Mouse (Mus musculus): ENCODE measurements around the gene Ccdc151. TPM values are rescaled to one million over a fixed set of nuclear protein-coding genes. Genes with fewer than 3 reads are reported as not detected.

The Ccdc151 gene
- total RNA-seq (2021): 10 to 100 TPM in 1 of 2 experiments, 1 to 10 TPM in 1; 9.3 to 10.7 TPM
- long read RNA-seq, experiment 1, partial matches to known transcripts: 0 of 9 reads
- long read RNA-seq, experiment 1, other reads (novel, unspliced or antisense): 4 of 9 reads
- long read RNA-seq, experiment 2, partial matches to known transcripts: 0 of 9 reads
- long read RNA-seq, experiment 2, other reads (novel, unspliced or antisense): 6 of 9 reads

DNA sequence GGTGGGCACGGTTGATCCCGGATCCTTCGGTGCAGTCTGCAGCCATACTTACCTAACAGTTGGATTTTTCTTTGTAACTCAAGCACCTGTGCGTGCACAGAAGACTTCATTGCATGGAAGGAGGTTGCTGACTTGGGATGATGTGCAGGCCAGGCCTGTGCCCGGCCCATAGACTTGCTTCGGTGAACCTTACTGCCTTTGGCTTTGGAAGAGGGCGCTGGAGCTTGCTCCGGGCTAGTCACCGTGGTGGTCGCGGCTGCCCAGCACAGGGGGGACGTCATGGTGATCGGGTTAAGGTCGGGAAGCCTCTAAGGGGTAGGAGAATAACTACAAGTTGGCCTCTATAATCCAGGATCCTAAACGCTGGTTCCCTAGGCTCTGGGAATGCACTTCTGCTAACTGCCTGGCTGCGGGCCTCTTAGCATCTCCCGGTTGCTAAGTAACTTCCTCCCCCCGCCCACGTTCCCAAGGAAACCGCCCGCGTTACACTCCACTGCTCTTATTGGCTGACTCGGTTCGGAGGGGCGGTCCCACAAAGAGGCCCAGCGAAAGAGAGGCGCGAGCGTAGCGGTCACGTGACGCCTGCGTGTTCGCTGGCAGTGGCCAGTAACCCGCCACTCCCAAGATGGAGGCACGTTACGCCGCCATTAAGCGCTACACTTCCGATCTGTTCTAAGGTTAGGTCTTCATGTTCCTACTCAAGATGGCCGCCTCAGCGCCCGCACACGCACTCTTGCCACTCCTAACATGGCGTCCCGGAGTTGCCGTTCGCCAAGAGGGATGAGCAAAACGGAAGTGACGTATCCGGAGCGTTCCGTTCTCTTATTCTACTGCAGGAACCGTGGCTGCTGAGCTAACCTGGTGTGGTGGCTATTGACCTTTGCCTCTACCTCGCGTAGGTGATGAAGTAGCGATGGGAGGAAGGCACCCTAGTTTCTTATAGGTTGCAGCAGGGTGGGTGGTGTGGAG, at the start of gene Ccdc151, which contains the start of gene Prkcsh:
Gene Ccdc151, minus strand, starts transcription at position 441 of the 969 bp plus-strand sequence.
Gene Prkcsh, plus strand, starts transcription at position 613 of the 969 bp plus-strand sequence.
- Histone ChIP-seq H3K4me3 (peak within 1 kb of the TSS; percentile 82), H3K27ac (peak within 1 kb of the TSS; percentile 89)
- intact Hi-C loops (cut with DNase I): loop anchor here (2.0 kb wide), 1 partner anchor 40 kb away; the partner anchor contains the start of gene Epor
- TF ChIP-seq CTCF (IDR thresholded peaks at IDR 0.05): no peak
- DNase-seq (ENCODE audit: extremely low spot score in 1 of 2, low spot score in 2 of 2): peak; percentile 98 to 99

DNA sequence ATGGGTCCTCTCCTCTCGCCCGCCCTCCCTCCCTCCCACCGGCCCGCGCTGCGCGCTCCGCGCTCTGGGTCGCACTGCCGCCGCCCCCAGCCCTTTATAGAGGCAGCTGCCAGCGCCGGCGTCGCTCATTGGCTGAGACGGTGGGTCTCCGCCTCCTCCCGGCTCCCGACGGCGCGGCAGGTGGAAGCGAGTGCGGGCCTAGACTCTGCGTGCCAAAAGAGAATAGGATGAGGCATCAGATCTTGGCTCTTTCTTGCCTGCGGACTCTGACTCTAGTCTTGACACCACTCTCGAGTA, 49.5 kb upstream of the Ccdc151 start, which contains the start of gene Elavl3:
Gene Elavl3, minus strand, starts transcription at position 66 of the 297 bp plus-strand sequence.
- intact Hi-C loops (cut with DNase I): loop anchor here (2.0 kb wide), 1 partner anchor 47 kb away; no protein-coding TSS in a partner anchor
- TF ChIP-seq CTCF (IDR thresholded peaks at IDR 0.05): peak; percentile 35

DNA sequence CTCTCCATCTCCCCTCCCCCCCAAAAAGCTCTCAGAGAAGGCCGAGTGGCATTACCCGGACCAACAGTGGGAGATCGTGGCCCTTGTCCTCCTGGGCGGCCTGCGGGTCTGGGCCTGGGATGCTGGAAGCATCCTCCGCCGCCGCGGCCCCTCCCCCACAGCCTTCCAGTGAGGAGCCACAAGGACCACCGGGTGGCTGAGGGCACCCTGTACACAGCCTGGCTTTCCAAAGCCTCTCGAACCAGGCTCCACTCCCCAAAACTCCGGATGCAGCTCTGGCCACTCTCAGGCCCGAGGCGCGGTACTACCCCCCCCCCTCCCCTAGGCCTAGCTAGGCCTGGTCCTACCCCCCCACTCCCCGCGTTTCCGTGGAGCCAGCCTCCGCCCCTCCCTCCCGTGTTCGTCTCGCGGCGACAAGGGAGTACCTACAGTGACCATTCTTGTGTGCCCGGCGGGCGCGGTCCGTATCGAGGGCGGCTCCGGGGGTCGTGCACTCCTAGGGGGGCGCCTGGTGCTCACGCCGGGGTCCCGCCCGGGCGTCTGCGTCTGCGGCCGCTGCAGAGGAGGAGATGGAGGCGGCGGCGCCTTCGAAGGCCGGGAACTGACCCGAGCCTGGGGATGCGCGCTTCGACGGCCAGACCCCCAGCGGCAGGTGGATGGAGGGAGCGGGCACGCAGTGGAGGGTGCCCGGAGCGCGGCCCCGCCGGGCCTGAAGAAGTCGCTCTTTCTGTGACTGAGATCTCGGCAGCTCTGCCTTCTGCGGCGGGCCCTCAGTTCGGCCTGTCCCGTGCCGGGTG, 48.9 kb upstream of the Ccdc151 start:
- H3K4me3 ChIP-seq: peak overlapping the region; percentile 97
- DNase-seq (ENCODE audit: extremely low spot score in 1 of 2, low spot score in 2 of 2): peak; percentile 49 to 58
- no peak for TF ChIP-seq CTCF (IDR thresholded peaks at IDR 0.05)
- intact Hi-C loops (cut with DNase I): loop anchor here (2.0 kb wide), 1 partner anchor 47 kb away; no protein-coding TSS in a partner anchor
- H3K27ac ChIP-seq: peak overlapping the region; percentile 94

More for the DNA sequence above, 49.5 kb upstream of the Ccdc151 start, which contains the start of gene Elavl3:
- Histone ChIP-seq H3K27ac (peak within 1 kb of the TSS; percentile 94), H3K4me3 (peak within 1 kb of the TSS; percentile 97)
- DNase-seq (ENCODE audit: extremely low spot score in 1 of 2, low spot score in 2 of 2): peak; percentile 84 to 88

DNA sequence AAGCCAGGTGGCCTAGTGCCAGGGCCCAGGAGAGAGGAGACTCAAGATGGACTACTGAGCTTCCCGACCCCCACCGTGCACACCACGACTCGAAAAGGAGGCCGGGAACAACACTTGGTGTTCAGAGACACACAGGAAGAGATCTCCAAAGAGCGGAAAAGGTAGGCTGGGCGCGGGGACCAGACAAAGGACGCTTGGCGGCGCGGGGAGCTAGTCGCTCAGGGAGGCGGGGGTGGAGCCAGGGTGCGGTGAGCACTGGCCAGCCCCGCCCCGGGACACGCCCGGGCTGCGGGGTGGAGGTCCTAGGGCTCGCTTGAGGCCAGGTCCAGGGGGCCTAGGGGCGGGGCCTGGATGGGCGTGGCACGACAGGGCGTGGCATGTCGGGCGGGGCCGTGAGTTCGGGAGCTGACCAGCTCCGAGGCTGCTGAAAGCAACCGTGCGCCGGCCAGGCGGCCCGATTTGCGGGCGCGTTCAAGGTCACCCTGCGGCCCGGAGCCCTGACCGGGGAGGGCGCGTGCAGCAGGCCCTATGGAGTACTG, 48.0 kb upstream of the Ccdc151 start:
- H3K4me3 ChIP-seq: peak overlapping the region; percentile 97
- DNase-seq (ENCODE audit: extremely low spot score in 1 of 2, low spot score in 2 of 2): peak; percentile 62 to 79
- intact Hi-C loops (cut with DNase I): loop anchor here (2.0 kb wide), 1 partner anchor 46 kb away; no protein-coding TSS in a partner anchor
- TF ChIP-seq CTCF (IDR thresholded peaks at IDR 0.05): no peak
- H3K27ac ChIP-seq: peak overlapping the region; percentile 94

DNA sequence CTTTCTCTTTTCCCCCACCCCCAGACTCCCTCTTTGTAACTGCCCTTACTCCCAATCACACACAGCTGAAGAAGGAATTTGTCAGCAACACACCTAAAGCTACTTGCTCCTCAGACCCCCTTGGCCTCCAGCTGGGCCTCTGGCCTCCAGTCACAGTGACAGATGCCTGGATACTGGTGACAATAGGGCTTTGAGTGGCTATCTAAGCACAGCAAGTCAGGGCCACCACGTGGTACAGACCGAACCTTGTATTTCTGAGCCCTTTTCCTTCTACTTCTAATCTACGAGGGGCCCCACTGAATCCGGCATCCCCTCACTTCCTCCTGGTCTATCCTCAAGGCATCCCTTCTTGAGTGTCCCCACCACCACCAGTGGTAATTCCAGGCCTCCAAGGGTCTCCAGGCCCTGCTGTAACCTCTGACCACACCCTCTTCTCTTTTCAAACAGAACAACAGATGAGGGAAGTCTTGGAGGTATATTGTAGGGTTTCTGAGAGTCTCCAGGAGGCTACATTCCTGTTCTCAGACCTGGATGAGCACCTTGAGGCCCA, 47.4 kb upstream of the Ccdc151 start:
- no peak for DNase-seq (ENCODE audit: extremely low spot score in 1 of 2, low spot score in 2 of 2)
- intact Hi-C loops (cut with DNase I): loop anchor here (2.0 kb wide), 1 partner anchor 45 kb away; no protein-coding TSS in a partner anchor
- Histone ChIP-seq H3K27ac (peak overlapping the region; percentile 94), H3K4me3 (peak overlapping the region; percentile 97)
- TF ChIP-seq CTCF (IDR thresholded peaks at IDR 0.05): no peak

DNA sequence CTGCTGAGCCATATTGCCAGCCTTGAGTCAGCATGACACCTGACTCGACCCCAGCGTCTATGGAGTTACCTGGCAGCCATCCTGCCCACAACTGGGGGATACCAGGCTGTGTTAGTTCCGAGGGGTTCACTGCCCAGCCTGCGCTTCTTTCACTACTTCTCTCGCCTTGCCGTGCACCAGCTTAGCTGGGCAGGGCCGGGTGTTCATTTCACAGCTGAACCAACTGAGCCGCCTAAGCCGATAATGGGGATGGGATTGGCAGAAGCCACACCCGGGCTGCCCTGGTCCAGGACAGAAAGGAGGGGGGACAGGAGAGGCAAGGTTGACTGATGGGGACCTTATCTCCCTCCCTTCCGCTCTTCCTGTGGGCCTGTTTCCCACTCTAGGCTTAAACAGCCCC, 46.9 kb upstream of the Ccdc151 start:
- Histone ChIP-seq H3K27ac (no peak overlapping the region), H3K4me3 (peak overlapping the region; percentile 97; the same call in 1 of the 2 replicates)
- intact Hi-C loops (cut with DNase I): no loop called here
- DNase-seq (ENCODE audit: extremely low spot score in 1 of 2, low spot score in 2 of 2): no peak
- TF ChIP-seq CTCF (IDR thresholded peaks at IDR 0.05): no peak

DNA sequence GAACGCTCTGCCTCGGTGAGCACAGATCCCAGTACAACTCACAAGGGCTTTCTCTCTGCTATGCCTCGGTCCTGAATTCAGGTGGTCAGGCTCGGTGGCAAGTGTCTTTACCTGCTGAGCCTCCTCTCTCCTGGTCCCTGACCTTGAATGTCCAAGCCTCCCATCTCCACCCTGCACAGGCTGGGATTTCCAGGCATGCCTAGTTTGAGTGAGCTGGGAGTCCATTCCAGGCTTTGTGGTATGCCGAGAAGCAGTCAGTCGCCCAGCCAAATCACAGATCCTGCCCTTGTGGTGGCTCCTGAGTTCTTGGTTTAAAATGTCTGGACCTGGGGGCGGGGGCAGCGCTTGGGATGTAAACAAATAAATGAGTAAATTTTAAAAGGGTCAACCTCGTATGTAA, 44.9 kb upstream of the Ccdc151 start:
- TF ChIP-seq CTCF (IDR thresholded peaks at IDR 0.05): no peak
- Histone ChIP-seq H3K4me3 (no peak overlapping the region), H3K27ac (no peak overlapping the region)
- intact Hi-C loops (cut with DNase I): no loop called here
- no peak for DNase-seq (ENCODE audit: extremely low spot score in 1 of 2, low spot score in 2 of 2)

DNA sequence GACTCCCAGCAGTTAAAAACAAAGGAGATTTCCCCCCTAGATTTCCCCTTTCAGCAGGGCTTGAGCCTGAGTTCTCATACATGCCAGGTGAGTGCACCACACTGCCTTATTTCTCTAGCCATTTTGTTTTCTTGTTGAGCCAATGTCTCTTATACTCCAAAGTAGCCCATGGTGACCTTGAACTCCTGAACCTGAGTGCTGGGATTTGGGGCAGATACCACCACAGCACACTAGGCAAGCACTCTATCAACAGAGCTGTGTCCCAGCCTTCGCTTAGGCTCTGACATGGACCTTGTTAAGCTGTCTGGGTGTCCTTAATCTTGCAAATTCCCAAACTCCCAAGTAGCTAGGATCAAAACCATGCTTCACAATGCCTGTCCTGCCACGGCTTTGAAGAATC, 39.4 kb upstream of the Ccdc151 start:
- no peak for DNase-seq (ENCODE audit: extremely low spot score in 1 of 2, low spot score in 2 of 2)
- Histone ChIP-seq H3K4me3 (no peak overlapping the region), H3K27ac (no peak overlapping the region)
- intact Hi-C loops (cut with DNase I): no loop called here
- TF ChIP-seq CTCF (IDR thresholded peaks at IDR 0.05): no peak

DNA sequence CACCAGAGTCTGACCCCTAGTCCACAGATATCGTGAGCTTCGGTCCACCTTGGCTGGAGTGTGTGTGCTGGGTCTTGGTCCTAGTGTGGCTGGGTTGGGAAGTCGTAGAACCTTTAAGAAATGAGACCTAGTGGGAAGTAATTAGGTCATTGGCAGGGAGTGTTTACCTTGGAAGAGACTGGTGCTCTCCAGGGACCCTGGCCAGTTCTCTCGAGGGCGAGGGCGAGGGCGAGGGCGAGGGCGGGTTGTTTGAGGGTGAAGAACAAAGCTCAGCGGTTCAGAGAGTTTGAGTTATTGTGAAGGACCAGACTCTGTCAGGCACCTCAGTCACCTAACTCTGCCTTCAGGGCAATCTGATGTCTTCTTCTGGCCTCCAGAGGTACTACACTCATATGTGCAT, 35.4 kb upstream of the Ccdc151 start:
- intact Hi-C loops (cut with DNase I): no loop called here
- TF ChIP-seq CTCF (IDR thresholded peaks at IDR 0.05): no peak; the same call in 1 of the 2 replicates
- Histone ChIP-seq H3K4me3 (no peak overlapping the region), H3K27ac (no peak overlapping the region)
- no peak for DNase-seq (ENCODE audit: extremely low spot score in 1 of 2, low spot score in 2 of 2)

DNA sequence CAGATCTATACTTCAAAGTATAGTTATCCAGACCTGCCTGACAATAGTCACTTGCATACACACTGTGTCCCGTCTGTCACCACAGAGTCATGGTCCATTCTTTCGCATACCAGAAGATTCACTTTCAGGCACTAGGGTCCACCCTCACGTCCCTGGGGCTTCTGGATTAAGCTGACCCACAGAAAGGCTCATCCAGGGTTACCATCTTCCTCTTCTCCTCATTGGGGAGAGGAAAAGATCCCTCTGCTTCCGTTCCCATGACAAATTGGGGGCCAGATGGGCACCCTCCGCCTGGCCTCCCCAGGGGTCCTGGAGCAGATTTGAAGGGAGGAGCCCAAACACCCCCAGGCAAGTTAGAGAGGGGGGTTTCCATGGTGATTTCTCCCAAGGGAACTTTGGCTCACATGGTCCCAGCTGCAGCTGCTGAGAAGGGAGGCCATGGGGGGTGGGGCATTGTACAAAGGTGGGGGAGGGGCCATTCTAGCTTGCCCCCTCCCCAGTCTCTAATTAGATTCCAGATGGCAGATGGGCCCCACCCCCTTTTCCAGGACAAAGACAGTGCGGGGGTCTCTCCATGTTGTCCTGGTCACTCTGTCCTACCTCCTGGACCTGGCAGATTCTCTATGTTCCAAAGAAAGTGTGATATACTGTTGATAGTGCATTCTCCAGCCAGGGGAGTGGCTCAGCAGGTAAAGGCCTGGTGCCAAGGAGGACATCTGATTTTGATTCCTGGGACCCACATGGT, 33.0 kb upstream of the Ccdc151 start:
- intact Hi-C loops (cut with DNase I): no loop called here
- Histone ChIP-seq H3K27ac (no peak overlapping the region), H3K4me3 (no peak overlapping the region)
- TF ChIP-seq CTCF (IDR thresholded peaks at IDR 0.05): no peak
- no peak for DNase-seq (ENCODE audit: extremely low spot score in 1 of 2, low spot score in 2 of 2)

Data from left cerebral cortex, adult 2 months (tissue).